Mouse (Mus musculus) left cerebral cortex, adult 11 months (tissue): ENCODE results near the gene Yod1.

ENCODE experiments used
- DNase-seq: peaks from one replicate; pipeline ENCODE4 v3.0.0; 2022; ENCODE audit warnings: low spot score

Gene Yod1

DNA sequence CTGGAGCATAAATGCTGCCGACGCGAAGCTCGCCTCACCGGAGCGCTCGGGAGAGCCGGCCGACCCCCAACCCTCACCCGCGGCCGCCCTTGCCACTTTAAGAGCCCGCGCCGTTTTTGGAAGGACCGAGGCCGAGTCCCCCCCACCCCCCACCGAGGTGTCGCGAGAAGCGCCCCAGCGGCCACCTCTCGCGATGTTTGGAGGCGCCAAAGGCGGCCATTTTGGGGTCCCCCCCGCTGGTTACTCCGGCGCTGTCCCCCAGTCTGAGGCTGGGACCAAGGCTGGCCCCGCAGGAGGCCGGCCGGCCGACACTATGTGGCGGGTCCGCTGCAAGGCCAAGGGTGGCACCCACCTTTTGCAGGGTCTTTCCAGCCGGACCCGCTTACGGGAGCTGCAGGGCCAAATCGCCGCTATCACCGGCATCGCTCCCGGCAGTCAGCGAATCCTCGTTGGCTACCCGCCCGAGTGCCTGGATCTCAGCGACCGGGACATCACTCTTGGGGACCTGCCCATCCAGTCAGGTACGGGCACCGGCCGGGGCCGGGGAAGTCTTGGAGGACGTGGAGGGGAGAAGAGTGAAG is at the start of gene Yod1:
Gene Yod1 (plus strand): TSS at position 37 of the 581 bp plus-strand sequence.
- DNase-seq: peak; percentile 73

DNA sequence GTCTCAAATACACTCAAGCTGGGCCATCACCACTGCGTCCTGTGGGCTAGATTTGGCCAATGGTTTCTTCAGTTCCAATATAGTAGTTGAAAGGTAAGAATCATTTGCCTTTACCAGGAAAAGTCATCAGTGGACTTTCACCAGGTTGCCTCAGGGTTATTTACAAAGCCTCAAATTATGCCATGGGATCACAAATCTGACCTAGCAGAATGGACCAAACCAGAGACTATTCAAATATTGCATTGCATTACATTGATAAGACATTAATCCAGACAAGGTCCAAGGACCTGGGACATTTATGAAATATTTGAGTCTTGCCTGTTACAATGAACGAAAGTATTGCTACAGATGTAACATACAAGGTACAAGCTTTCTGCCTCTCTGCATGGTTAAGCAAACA is 38.6 kb upstream of the Yod1 start:
- no peak for DNase-seq

DNA sequence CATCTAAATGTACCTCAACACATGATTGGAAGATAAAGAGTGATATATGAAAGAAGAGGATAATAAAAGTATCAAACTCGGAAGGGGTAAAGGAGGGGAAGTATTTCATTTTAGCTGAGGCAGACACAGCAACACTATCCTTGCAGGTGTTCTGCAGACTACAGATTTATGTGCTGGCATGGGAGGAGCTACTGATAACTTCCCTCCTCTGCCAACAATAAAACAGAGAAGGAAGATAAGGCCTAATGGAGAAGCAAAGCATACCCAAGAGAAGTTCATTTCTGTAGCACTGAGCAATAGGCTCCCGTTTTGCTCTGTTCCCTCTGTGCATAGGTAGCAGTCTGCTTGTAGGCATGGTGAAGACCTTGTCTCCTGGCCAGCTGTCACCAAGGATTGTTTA is 36.1 kb upstream of the Yod1 start:
- no peak for DNase-seq

DNA sequence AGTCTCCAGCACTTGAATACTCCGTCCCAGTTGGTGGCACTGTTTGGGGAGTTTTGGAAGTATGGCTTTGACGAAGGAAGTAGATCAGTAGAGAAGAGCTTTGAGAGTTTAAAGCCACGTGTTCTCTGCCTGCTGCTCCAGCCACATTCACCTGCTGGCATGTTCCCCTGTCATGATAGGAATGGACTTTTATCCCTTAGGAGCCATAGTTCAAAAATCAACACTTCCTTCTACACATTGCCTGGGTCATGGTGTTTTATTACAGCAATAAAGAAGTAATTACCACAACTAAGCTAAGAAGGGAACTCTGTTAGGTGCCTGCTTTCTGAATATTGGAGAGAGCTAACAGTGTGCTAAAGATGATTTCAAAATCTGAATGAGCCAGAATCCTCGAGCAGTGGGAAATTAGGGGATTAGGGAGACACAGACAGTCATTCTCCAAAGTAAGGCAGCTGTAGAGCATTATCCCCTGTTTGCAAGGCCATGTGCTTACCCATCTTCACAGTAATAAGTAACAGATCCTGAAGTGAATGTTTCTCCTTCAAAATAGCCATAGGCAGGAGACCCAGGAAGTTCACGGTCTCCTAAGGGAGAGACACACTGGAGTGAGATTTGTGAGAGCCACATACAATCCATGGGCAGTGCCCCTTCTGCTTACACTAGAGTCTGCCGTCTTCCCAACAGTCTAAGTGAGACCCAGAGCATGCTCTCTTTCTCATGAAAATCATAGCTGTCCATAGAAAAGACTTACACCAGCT is 35.3 kb upstream of the Yod1 start:
- DNase-seq: no peak

DNA sequence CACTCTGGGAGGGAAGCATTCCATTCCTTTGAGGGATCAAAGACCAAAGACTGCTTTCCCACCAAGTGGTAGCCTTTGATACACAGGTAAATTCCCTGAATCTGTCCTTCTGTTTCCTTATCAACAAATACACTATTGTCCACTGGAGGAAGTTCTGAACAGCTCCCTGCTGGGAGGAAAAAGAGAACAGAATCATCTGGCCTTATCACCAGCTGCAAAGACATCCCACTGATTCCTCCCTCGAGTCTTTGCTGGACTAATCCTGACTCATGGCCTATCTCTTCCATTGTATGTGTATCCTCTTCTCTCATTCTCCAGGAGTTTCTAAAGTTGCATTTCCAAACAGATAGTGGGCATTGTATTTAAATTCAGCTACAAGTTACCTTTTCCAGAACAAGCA is 33.2 kb upstream of the Yod1 start:
- DNase-seq: no peak

DNA sequence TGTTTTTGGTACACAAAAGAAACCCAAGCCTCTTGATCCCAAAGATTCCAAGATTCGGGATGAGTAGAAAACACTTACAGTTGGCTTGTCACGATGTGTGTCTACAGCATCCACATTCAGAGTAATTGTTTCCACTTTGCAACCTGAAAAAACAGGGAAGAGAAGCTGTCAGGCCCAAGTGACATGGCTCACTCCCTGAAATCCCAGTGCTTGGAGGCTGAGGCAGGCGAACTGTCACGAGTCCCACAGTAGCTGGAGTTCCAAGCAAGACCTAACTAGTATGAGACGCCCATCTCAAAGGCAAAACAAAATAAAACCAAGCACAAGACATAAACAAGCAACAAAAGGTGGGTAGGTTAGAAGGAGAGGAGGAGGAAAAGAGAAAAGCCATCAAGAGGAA is 18.5 kb upstream of the Yod1 start:
- DNase-seq: no peak

DNA sequence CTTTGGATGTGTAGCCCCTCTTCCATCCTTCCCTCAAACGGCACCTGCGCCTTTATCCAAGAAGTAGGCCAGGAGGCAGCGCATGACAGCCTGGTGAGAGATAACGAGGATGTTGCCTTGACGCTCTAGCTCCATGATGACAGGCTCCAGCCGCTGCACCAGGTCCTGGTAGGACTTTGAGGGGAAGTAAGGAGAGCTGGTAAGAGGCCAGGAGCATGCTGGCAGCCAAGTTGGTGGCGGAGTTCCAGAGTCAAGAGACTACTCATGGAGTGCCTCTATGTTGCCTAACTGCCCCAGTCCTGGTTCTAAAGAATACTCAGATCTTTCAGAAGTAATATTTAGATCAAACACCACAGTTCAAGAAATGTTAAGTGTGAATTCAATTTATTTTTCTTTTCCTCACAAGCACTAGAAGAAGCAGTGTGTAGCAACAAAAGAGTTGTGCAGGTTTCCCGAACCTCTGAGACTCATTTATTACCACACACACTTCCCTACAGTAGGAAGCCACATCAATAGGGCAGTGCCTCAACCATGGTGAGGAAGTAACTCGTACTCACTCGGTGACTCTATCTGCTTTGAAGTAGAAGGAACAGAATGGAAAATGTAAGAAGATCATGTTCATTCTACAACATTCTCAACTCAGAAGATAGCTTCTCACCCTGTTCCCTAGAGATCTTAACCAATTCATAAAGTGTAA is 17.0 kb upstream of the Yod1 start:
- DNase-seq: no peak

DNA sequence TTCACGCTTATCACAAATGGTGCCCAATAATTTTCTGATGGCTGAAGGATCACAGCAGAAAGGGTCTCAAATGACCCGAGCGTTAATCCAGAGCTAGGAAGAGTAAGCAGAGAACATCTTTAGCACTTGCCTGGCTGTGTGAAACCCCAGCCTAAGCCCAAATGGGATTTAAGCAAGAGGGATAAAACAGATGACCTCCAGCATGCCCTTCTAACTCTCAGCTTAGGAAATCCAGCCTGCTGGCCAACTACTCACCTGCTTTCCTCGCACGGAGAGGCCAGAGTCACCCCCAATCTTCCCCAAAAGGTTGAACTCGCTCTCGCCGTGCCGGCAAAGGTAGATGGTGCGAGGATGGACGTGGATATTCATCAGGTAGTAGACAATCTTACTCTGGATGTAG is 15.2 kb upstream of the Yod1 start:
- no peak for DNase-seq

DNA sequence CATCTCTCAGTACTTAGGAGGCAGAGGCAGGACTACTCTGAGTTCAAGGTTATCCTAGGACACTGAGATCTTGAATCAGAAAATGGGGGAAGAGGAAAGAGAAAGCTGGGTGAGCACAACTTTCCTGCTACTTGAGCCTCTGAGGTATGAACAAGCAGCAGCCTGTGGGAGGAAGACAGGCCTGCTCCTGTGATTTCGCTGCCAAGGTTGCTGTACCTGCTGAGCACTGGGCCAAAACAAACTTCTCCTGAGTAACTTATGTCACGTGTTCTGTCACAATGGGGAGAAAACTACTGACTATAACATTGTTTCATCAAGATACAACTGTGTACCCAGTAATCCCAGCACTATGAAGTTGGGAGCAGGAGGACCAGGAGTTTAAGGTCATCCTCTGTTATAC is 13.5 kb upstream of the Yod1 start:
- DNase-seq: no peak

DNA sequence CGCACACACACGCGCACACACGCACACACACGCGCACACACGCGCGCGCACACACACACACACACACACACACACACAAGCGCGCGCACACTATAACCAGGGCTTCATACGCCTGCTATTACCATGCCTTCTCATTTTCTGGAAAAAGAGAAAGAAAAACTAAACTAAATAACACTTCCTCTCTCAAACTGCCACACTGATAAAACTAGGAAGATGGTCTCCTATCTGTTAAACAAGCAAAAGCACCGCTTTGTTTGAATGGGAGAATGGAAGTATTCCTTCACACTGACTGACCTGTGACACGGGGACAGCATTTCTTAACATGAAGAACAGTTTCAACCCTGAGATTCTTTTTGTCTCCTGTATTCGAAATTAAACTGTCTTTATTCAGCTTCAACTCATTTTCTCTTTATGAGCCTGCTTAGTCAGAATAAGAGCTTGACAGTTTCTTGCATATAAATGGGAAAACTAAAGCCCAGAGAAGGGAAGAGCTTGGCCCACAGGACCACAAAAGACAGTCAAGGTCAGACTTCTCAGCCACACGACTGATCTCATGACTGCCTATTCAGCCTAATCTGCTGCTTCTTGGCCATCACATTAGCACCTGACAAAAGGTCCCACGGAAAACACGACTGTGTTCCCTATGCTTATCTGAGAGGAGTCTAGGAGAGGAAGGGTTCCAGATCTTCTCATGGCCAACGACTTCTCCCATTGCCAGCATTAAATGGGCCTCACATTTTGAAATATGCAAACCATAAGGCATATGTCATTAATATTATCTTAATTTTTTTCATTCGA is 6.6 kb upstream of the Yod1 start:
- no peak for DNase-seq

DNA sequence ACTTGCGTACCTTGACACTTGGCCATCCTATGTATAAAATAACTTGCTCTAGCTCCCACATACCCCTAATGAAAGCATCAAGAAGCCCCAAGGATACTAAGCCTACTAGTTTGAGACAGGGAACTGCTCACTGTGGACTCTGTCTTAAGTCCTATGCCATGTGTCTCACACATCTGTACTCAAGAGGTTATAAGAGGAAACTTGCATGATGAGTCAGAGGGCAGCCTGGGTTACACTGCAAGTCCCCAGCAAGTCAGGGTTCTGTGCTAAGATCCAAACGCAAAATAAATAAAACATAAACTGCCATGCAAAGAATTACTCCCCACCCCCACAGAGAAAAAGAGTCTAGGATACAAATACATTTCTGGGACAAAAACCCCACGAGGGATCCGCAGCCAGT is 3.1 kb upstream of the Yod1 start:
- no peak for DNase-seq

DNA sequence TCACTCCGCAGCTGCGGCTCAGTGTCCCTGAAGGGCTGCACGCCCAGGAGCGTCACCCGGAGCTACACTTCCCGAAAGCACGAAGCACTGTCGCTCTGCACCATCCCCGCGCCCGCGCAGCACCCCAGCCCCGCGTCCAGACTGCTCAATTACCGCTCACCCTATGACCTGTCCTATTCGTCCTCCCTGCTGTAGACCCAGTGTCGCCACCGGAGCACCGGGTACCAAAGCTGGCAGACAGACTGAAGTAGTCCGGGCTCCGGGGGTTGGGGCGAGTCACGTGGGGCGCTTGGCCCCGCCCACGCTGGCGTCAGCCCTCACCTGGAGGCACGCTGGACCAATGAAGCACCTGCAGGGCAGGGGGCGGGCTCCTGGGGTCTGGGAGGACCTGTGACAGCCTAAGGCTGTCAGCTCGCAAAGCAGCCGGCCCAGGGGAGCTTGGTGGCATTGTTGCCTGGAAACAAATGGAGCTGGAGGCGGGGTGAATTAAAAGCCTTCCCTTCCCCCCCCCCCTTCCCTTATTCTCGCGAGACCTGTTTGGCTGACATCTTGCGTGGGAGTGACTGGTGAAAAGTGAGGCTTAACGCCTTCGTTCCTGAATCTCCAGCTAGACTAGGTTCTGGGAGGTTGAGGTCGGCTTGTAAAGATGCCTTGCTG is 1.4 kb upstream of the Yod1 start, which contains the start of gene Gm29427:
Gene Gm29427 (minus strand): TSS at position 239 of the 657 bp plus-strand sequence.
- peak; percentile 94 for DNase-seq

DNA sequence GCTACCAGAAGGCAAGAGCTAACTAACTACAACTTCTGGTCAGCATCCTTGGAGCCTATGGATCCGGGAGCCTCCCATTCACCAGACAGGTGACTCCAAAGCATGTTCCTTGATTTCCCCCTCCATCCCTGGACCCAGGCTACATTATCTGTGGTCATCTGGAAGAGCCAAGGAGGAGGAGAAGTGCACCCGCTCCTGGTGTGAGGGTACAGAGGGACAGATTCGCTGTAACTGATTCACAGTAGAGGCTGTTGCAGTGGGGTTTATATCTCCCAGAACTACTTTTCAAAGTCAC is 962 bp upstream of the Yod1 start:
- DNase-seq: no peak

DNA sequence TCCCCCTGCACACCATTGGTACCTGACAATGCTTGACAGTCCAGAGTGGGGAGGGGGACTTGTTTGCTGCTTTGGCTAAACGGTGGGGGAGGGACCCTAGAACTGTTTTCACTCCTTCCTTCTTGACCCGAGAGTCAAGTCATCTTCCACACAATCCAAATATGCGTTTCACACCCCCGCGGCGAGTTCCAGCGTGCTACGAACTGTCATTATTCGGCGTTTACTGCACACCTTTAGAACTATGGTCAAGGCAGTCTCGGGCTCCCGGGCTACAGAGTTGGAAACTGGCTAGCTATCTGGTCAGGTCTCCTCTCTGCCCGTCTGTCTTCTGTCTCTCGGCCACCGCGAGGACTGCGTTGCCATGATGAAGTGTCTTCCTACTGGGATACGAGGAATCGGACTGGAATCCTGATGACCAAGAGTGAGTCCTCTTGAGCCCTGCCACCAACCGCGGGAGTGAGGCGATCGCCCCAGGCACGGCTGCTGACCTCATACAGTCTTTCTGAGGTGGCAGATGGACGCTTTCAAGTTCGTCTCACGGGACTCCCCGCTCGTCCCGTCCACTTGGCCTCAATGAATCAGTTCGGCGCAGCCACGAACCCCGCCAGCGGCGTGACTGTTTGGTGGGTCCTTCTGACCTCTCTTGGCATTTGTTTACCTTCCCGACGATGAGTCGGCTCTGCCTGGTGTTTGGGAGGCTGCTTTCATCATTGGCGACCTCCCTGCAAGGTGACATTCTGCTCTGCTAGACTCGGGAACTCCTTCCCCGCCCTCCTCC is 425 bp upstream of the Yod1 start:
- peak; percentile 27 for DNase-seq

DNA sequence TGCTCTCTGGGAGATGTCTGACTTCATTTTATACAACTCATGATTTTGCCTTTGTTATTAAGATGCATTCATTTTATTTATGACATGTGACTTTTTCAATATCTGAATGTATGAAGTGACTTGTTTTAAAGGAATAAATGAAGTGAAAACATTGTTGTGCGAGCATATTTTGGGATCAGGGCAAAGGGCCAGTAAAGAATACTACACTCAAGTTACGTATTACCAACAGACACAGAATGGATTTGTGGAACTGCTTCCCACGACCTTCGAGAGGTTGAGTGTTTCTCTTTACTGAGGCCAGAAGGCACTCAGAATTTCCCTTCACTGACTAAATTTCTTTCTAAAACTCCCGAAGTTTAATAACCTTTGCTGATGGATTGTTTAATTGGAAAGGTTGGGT is 7.1 kb downstream of the Yod1 start:
- no peak for DNase-seq

DNA sequence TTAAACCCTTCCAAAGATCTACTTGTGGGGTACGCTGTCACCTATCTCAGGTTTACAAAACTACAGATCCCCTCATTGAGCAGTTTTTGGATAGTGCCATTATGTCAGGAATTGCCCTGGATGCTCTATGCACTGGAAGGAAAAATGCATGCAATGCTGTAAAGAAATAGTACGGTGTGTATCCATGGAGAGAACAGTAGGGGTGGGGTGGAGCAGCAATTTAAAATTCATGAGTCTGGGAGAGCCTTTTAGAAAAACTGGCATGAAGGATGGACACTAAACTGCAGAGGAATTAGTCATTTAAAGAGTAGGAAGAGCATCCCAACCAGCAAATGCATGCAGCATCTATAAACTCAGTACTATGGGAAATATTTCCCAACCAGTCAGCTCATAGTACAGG is 9.3 kb downstream of the Yod1 start:
- no peak for DNase-seq

DNA sequence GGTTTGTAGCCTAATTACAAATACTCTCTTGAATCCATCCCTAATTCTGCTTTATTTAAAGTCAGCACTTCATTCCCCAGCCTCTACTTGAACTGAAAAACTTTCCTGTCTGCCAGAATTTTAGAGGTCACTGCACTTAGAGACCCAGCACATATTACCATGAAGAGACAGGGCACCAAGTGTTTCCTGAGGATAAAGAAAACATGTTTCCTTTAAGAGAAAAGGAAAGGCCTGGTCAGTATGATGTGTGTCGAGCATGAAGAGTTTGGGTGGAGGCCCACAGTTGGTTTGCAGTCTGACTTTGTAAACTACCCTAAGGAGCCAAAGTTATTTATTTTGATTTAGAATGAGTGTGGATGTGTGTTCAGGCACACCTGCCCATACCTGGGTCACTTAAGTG is 10.9 kb downstream of the Yod1 start:
- no peak for DNase-seq

DNA sequence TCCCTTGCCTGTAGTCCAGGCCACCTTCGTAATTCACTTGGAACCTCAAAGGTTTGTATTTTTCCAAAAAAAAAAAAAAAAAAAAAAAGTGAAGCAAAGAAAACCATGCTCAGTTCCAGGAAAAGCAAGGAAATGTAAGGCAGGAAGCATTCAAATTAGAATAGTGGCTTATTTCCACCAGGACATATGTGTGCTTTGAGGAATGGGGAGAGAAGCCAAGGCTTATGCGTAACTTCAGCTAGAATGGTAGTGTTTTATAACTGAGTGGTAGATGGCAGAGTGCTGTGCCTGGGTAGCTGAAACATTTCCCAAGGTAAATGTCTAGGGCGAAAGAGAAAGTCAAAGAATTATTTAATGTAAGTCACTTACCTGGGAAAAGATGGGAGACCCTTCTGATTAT is 11.6 kb downstream of the Yod1 start:
- DNase-seq: no peak

DNA sequence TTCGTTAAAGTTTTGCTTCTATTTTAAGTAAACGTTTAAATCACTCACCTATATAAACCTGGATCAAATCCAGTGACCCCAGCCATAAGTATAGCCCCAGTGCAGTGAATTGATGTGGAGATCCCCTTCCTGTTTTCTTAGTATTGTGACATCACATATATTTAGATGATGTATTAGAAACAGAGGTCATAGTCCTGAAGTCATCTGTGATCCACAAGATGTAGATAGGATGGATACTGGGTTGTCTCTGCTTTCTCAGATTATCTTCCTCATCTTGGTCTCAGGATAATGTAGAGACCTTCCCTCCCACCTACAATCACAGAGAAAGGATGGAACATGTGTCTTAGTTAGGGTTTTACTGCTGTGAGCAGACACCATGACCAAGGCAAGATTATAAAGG is 12.0 kb downstream of the Yod1 start, which contains the start of gene Pfkfb2:
Gene Pfkfb2 (minus strand): TSS at position 101 of the 400 bp plus-strand sequence.
- DNase-seq: no peak

DNA sequence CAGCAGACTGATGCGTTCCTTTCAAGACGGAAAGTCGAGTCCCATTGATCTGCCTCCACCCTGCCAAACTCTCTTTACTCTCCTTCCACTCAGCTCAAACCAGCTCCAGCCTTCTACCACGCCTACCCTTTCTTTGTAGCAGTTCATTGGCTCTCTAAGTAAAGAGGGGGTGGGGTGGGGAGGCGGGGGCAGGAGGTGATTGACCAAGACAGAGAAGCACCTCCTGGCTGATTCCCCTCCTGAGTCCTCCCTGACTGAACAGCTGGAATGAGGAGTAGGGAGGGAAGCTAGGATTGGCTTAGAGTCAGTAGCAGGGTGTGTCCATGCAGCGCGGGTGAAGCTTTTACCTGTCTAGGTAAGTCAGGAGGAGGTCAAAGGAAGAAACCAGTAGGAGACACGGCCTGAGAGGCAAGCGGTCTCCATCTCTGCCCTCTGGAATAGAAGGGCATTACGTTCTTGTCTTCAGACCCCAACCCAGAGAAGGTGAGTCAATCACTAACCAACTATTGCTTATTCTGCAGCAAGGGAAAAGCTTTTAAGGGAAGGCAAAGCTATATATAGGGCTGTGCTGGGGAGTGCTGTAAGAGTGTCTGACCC is 14.7 kb downstream of the Yod1 start, which contains the start of gene AA986860:
Gene AA986860 (plus strand): TSS at position 236 of the 597 bp plus-strand sequence.
- DNase-seq: no peak
